Mouse (Mus musculus): ENCODE results near the gene 4930512M02Rik. TPM values are rescaled to one million over a fixed set of nuclear protein-coding genes. Genes with fewer than 3 reads are reported as not detected.
A peak's percentile ranks its signal among the peaks of the same experiment; 100 is the strongest.

Gene 4930512M02Rik
- polyA plus RNA-seq, 1 experiment, result not detected

DNA sequence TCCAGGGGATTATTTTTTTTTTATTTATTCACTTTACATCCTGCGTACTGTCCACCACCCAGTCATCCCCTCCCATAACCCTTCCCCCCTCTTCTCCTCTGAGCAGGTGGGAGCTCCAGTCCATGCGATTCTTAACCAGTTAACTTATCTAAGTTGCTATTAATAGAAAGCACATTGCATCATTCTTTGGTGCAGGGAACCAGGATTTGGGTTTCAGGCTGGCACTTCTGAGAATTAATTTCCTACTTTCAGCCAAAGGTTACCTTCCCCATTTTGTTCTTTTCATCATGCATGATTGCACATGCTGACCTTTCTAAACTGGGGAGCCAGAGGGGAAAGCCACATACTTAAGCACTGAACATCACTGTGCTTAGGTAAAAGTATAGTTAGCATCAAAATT, 40.3 kb downstream of the 4930512M02Rik start:
- Histone ChIP-seq H3K4me1 (ENCODE audit: control insufficient read depth, insufficient read depth, insufficient read length, low read length) (no peaks in the 10 kb centered on the region), H3K4me3 (ENCODE audit: insufficient read depth, low read depth, low read length) (no peak overlapping the region), H3K27ac (replicated peaks; ENCODE audit: low read depth, low read length) (no peak overlapping the region)

DNA sequence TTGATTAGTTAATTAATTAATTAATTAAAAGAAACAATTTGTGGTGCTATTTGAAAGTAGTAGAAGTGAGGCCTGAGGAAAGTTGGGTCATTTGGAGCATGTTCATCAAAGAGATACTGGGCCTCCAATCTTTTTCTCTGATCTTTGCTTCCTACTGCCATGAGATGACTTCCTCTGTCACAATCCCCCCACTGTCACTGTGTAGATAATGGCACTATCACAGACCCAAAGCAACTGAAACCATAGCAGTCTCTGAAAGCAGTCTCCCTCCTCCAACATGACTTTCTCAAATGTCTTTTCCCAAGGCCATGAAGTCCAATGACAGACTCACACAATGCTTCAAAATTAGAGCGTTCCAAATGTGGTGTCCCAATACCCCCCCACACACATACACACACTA, 41.2 kb downstream of the 4930512M02Rik start:
- Histone ChIP-seq H3K4me1 (ENCODE audit: control insufficient read depth, insufficient read depth, insufficient read length, low read length) (no peaks in the 10 kb centered on the region), H3K27ac (replicated peaks; ENCODE audit: low read depth, low read length) (no peak overlapping the region), H3K4me3 (ENCODE audit: insufficient read depth, low read depth, low read length) (no peak overlapping the region)

DNA sequence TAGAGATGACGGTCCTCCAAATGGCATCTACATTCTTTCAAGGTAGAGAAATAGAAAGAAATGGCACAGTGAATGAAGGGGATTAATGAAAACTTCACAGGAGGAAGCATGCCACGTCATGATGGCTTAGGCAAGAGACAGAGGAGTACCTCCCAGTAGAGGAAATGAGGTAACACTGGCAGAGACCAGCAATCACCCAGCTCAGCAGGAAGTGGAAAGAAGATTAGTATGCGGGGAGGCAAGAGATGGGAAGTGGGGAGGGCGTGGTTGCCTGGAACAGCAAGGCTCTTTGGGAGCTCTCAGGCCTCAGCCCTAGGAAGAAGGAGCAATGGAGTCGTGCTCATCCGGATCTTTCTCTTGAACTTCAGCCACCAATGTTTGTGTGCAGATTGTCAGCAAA, 53.9 kb downstream of the 4930512M02Rik start:
- Histone ChIP-seq H3K4me3 (ENCODE audit: insufficient read depth, low read depth, low read length) (no peak overlapping the region), H3K4me1 (ENCODE audit: control insufficient read depth, insufficient read depth, insufficient read length, low read length) (no peaks in the 10 kb centered on the region), H3K27ac (replicated peaks; ENCODE audit: low read depth, low read length) (no peak overlapping the region)

DNA sequence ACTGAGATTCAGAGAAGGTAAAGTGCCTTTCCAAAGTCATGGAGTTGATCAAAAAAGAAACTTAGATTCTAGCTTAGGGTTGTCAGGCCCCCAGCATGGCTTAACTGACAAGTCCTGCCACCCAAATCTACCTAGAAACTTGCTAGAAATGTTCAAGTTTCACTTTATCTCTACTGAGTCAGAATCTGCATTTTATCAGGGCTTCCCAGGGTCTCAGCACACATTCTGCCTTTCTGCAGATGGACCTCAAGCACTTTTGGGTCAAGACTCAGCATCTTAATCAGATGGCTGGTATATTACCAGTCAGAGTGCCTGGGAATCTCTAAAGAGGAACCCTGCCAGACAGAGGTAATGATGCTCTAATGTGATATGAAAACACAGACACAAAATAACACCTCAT, 56.9 kb downstream of the 4930512M02Rik start:
- Histone ChIP-seq H3K27ac (replicated peaks; ENCODE audit: low read depth, low read length) (no peak overlapping the region), H3K4me1 (ENCODE audit: control insufficient read depth, insufficient read depth, insufficient read length, low read length) (no peaks in the 10 kb centered on the region), H3K4me3 (ENCODE audit: insufficient read depth, low read depth, low read length) (no peak overlapping the region)

DNA sequence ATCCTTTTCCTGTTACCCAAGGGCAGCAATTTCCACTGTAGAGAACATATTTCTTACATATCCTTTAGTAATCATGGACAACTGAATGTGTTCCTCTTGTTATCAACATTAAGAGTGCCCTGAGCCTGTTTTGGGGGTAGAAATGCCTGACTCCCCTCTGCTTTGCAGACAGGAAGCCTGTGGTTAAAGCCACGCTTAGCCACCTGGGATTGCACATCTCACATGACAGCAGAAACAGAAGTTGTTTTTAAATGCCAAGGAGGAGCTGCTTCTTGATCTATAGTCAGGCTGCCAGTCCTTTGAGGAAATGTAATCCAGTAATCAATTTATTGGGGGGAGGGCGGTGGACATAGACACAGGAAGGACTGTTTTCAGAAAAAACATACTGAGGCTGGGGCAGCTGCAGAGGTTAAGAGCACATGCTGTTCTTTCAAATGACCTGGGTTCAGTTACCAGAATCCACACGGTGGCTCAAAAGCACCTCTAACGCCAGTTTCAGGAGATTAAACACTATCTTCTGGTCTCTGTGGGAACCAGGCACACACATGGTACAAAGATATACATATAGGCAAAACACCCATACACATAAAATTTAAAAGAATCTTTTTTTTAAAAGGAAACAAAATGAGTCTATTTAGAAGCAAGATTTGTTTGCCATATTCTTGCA, 58.0 kb downstream of the 4930512M02Rik start:
- H3K4me3 ChIP-seq (ENCODE audit: insufficient read depth, low read depth, low read length), result no peak overlapping the region
- no peaks in the 10 kb centered on the region for H3K4me1 ChIP-seq (ENCODE audit: control insufficient read depth, insufficient read depth, insufficient read length, low read length)
- no peak overlapping the region for H3K27ac ChIP-seq (replicated peaks; ENCODE audit: low read depth, low read length)

DNA sequence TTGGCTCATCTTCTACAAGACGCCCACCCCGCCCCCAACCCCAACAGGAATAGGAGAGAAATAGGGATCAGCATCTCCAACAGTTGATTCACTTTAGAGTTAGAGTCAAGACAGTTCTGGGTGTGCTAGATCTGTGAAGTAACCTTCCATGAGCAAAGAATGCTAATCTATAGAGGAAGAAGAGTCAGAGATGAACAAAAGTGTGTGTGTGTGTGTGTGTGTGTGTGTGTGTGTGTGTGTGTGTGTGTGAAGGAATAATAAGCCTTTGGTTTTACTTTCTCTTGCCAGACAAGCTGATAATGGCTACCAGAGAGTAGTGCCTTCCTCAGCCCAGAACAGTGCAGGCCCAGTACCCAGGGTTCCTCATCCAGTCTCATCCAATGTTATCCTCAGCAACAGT, 59.6 kb downstream of the 4930512M02Rik start:
- H3K27ac ChIP-seq (replicated peaks; ENCODE audit: low read depth, low read length), result no peak overlapping the region
- H3K4me3 ChIP-seq (ENCODE audit: insufficient read depth, low read depth, low read length), result no peak overlapping the region
- no peaks in the 10 kb centered on the region for H3K4me1 ChIP-seq (ENCODE audit: control insufficient read depth, insufficient read depth, insufficient read length, low read length)

DNA sequence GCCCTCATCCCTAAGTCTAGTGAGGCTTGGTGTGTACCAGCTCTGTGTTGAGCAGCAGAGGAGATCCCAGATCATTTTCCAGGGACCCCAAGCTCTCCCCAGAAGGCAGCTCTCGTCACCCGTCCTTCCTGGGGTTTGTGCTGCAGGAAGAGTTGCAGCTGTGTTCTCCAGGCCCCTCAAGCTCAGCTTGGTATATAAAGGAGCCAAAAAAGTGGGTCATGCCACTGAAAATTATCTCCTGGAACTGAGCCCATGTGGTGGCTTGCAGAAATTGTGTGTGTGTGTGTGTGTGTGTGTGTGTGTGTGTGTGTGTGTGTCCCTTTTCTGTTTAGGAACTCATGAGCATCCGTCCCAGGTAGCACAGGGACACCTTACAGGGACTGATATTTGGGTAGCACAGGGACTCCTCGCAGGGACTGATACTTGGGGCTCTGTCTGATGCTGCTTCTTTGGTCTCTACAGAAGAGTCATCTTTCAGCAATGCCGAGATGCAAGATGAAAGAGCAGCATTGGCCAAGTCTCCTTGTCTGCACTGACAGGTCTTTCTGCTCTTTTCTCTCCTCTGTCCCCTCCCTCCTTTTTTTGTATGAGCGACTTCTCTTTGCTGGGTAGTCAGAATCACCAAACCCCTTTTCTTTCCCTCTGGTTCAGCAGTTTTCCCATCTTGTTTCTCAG, 62.4 kb downstream of the 4930512M02Rik start:
- H3K27ac ChIP-seq (replicated peaks; ENCODE audit: low read depth, low read length), result no peak overlapping the region

DNA sequence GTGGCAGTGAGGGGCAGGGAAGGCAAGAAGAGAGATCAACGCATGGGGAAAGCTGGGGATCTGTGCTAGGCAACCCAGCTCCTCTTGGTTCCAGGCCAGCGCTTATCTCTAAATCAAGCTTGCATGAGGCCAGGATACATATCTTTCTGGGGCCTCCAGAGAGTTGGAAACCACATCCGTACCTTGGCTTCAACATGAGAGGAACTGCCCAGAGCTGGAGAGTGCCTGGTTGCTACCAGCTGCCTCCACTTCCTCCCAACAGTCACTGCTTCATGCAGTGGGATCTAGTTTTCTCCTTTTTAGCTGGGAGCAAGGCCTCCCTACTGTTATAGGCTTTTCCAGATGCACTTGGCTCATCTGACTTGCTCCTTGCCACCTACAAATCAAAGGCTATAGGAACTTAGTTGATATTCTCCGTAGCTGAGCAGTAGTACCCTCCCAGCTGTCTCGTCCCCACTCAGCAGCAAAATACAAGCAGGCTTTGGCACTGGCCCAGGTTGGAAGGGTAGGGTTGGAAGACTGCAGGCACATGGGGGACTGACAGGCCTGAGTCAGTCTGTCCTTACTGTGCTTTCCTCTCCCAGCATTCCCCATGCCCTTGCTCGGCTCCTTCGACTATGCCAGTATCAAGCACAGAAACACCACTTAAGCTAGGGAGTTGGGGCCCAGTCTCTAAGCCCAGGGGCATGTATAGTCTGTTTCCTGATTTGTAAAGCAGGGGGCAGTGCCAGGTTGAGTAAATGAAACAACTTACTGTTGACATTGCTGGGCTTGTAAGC, 63.2 kb downstream of the 4930512M02Rik start:
- H3K27ac ChIP-seq (replicated peaks; ENCODE audit: low read depth, low read length), result no peak overlapping the region

More for the DNA sequence above, 62.4 kb downstream of the 4930512M02Rik start:
- Histone ChIP-seq H3K4me3 (ENCODE audit: insufficient read depth, low read depth, low read length) (no peak overlapping the region), H3K4me1 (ENCODE audit: control insufficient read depth, insufficient read depth, insufficient read length, low read length) (no peaks in the 10 kb centered on the region)

DNA sequence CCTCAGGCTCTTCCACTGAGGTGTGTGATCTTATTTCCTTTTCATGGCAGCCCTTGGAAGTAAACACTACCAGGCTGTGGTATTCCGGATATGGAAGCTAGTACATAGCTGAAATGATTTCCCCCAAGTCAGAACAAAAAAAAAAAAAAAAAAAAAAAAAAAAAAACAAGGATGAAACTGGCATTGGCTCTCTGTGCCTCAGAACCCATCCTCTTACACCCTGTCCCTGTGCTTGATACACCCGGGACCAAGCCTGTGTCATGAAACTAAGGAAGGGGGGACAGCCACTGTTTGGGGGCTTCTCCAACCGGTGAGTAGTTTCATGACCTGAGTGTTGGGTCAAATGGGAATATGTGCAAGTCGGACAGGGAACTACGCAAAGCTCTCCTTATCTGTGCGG, 66.5 kb downstream of the 4930512M02Rik start:
- no peak overlapping the region for H3K27ac ChIP-seq (replicated peaks; ENCODE audit: low read depth, low read length)
- H3K4me3 ChIP-seq (ENCODE audit: insufficient read depth, low read depth, low read length), result no peak overlapping the region
- no peaks in the 10 kb centered on the region for H3K4me1 ChIP-seq (ENCODE audit: control insufficient read depth, insufficient read depth, insufficient read length, low read length)

More for the DNA sequence above, 63.2 kb downstream of the 4930512M02Rik start:
- Histone ChIP-seq H3K4me1 (ENCODE audit: control insufficient read depth, insufficient read depth, insufficient read length, low read length) (no peaks in the 10 kb centered on the region), H3K4me3 (ENCODE audit: insufficient read depth, low read depth, low read length) (no peak overlapping the region)

DNA sequence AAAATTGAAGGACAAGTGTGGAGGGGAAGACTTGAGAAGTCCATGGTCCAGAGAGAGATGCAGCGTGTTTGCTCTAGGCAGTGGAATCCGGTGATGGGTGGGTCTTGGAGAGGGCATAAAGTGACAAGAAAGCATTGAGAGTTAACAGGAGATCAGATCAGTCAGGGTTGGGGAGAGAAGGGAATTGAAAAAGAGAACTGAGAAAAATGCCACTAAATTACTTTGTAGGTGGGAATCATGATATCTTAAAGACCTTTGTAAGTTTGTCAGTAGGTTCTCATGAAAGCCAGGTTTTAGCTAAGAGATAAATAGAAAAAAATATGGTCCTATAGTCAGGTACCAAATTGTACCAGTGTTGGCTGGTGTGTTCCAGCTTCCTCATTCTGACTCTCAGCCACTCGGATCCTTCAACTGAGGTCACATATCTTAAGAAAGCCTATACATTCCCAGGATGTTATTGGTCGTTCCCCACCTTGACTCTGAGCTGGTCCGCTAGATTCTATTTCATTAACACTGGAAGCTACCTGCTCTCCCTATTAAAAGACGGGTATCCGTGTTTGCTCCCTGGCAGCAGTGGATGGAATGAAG, 68.4 kb downstream of the 4930512M02Rik start:
- no peak overlapping the region for H3K4me3 ChIP-seq (ENCODE audit: insufficient read depth, low read depth, low read length)
- H3K27ac ChIP-seq (replicated peaks; ENCODE audit: low read depth, low read length), result peak overlapping the region; percentile 47; the same call in 1 of the 2 replicates
- H3K4me1 ChIP-seq (ENCODE audit: control insufficient read depth, insufficient read depth, insufficient read length, low read length), result no peaks in the 10 kb centered on the region

DNA sequence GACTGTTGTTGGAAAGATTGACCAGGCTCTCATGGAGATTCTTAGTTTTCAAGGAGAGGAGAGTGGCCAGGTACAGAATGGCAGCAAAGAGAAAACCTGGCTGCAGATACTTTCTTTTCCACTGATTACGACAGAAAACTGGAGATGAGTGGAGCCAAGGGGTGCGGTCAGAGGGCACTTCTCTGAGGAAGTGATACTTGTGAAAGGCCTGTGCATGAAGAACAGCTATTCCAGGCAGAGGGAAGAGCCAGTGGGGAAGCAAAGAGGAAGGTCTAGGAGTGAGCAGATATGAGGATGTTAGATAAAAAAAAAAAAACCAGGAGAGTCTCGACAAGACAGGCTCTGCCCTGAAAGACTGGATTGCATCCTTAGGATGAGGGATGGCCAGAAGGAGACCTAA, 69.0 kb downstream of the 4930512M02Rik start:
- Histone ChIP-seq H3K27ac (replicated peaks; ENCODE audit: low read depth, low read length) (peak overlapping the region; percentile 47), H3K4me3 (ENCODE audit: insufficient read depth, low read depth, low read length) (no peak overlapping the region), H3K4me1 (ENCODE audit: control insufficient read depth, insufficient read depth, insufficient read length, low read length) (no peaks in the 10 kb centered on the region)

DNA sequence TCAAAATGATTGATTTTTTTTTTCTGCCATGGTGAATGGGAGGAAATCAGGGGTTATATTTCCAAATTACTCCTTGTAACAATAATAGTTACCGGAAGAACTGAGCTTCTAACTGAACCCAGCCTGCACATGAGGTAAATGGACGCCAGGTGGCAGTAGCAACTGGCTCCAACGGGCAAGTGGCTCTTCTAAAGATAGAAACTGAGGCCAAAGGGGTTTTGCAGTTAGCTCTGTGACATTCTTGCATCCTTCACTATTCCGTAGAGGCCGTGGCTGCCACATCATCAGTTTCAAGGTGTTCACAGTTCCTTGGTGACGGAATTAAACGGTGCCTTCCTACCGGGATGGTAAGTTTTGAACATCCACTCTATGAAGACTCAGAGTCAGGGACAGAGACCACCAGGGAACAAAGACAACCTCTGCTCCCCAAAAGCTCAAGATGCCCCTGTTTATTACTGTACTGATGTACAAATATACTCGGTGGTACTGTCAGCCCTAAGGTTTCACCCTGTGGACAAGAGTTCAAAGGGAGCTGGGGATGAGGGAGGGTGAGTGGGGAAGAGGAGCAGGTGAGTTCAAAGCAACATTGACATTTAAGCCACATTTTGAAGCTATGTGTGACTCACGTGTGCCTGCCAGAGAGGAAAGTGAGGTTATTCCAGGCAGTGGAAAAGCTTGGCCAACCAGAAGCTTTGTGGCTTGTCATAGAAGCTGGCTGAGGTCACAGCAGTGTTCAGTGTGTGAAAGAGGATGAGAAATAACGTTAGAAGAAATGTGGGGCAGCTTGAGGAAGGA, 70.3 kb downstream of the 4930512M02Rik start:
- H3K4me1 ChIP-seq (ENCODE audit: control insufficient read depth, insufficient read depth, insufficient read length, low read length), result no peaks in the 10 kb centered on the region
- no peak overlapping the region for H3K4me3 ChIP-seq (ENCODE audit: insufficient read depth, low read depth, low read length)
- no peak overlapping the region for H3K27ac ChIP-seq (replicated peaks; ENCODE audit: low read depth, low read length)

DNA sequence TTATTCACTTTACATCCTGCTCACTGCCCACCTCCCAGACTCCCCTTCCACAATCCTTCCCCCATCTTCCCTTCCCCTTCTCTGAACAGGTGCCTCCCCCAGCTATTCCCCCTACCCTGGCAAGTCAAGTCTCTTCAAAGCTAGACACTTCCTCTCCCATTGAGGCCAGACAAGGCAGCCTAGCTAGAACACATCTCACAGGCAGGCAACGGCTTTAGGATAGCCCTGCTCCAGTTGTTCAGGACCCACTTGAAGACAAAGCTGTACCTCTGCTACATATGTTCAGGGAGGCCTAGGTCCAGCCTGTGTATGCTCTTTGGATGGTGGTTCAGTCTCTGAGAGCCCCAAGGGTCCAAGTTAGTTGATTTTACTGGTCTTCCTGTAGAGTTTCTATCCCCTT, 71.4 kb downstream of the 4930512M02Rik start:
- H3K4me3 ChIP-seq (ENCODE audit: insufficient read depth, low read depth, low read length), result no peak overlapping the region
- no peaks in the 10 kb centered on the region for H3K4me1 ChIP-seq (ENCODE audit: control insufficient read depth, insufficient read depth, insufficient read length, low read length)
- no peak overlapping the region for H3K27ac ChIP-seq (replicated peaks; ENCODE audit: low read depth, low read length)

DNA sequence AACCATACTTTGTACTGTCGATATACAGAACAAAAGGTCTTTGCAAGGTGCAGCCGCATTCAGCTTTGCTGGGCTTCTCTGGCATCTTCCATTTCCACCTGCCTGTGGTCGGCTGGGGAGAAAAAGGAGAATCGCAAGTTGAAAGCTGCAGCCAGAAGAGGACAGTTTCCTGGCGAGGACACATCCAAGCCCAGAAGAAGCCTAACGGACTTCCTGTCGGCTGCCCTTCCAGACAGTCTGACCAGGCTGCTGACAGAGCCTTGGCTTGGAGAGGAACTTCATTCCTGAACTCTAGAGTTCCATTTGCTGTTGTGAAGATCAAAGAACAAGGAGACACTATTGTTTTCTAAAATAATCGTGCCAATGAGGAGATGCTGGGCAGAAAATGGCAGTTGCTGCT, 72.1 kb downstream of the 4930512M02Rik start:
- no peak overlapping the region for H3K4me3 ChIP-seq (ENCODE audit: insufficient read depth, low read depth, low read length)
- no peak overlapping the region for H3K27ac ChIP-seq (replicated peaks; ENCODE audit: low read depth, low read length)
- H3K4me1 ChIP-seq (ENCODE audit: control insufficient read depth, insufficient read depth, insufficient read length, low read length), result no peaks in the 10 kb centered on the region
